Mouse (Mus musculus) kidney, postnatal 10 days (tissue): ENCODE results near the gene Mup22.
"Not testable (repeated sequence)": the region's sequence is repeated elsewhere in the genome, so short reads cannot be mapped to it uniquely, and the experiment has no call there.

ENCODE experiments used
- DNase-seq: peaks from one replicate; pipeline ENCODE4 v3.0.0; 2021; ENCODE audit warnings: mixed read lengths

The Mup22 gene

GRCm38 (mm10) chr4:60821363-60821762, at the start of gene Mup22:
Gene Mup22, minus strand, starts transcription at chr4:60821463.
- not testable (repeated sequence) for DNase-seq

DNA sequence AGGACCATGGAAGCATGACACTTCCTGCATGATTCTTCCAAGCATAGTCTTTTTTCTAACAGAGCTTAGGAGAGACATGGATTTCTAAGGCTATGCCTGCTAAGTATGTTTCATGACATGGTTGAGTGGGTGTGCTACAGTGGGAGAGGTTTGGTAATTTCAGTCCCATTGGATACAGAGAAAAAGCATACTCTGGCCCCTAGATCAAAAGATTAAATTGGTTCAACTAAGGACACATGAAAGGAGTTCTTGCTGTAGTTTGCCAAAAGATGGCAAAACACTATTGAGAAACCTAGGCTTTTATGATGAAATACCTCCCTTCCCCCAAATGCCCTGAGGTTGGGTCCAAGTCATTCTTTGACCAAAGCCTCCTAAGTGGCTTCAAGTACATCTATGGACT, 19.6 kb upstream of the Mup22 start:
- not testable (repeated sequence) for DNase-seq
